Mouse (Mus musculus): ENCODE data around the gene Gstp2.
A peak's percentile ranks its signal among the peaks of the same experiment; 100 is the strongest.

The Gstp2 gene

DNA sequence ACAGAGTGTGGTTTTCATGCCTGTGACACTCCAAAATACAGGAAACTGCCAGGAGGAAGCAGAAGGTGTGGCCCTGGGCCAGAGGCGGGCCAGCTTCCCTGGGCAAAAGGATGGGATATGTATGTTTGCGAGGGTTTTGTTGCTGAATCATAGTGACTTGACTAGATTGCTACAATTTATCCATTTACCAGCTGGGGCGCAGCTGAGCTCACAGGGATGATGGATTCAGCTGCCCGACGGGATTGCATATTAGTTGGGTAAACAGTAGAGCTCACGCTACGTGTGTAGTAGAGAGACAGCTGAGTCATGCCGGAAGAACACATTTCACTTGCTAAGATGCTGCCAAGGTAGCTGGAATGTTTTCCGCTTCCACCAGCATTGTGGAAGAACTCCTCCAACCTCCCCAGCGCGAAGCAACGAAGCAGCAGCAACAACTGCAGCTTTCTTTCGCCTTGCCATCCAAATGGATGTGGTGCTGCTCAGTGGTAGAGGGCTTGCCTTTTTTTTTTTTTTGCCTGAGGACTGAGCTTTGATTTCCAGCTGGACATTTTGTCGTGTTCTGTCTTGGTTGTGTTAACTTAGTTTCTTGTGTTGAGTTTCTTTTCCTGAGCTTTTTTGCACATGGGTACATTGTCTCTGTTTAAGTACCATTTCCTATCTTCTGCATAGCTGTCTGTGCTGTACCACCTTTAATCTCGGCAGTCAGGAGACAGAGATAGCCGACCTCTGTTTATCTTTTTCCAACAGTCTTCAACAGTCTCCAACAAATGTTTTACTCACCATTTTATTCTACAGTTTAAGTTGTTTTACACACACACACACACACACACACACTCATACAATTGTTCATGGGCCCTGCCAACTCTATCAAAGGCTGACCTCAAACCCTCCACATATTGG is at the start of gene Gstp2:
TSS of gene Gstp2 (minus strand) at position 58 of the 900 bp plus-strand sequence.
- DNase-seq (ENCODE audit: low spot score), result peak; percentile 74

DNA sequence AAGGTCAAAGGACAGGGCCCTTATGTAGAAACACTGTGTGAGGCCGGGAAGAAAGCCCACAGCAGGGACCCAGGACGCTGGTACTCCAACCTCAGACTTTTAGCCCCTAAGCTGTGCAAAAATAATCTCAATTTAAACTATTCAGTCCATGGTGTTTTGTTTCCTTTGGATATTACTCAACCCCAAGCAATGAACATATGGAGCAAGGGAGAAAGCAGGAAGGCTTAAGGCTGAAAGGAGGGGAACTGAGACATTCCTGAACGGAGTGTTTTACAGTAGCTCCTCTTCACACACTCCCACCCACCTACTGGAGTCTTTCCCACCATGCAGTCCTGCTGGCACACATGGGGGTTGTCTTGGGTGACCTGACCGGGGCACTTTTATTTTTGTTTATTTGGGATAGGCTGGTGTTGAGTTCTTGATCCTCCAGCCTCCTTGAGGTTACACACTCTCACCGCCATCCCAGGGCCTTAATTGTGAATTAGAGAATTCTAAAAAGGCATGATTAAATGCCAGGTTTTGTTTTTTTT is 49.0 kb upstream of the Gstp2 start:
- no peak for DNase-seq (ENCODE audit: low spot score)

DNA sequence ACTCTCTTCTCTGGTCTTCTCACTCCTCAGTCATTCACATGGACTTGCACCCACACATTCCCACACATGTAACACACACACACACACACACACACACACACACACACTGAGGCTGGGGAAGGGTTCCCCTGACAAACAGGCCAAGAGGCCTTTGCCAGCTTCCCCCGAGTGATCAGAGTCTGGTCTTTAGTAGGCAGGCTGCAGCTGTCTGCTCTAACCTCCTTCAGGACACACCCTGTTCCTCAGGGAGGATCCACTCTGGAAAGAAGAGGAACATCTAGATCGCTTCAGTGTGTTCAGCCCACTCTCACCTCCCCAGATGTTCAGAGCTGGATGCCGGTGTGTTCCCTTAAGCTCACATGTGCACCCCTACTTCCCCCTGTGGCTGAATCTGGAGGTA is 48.5 kb upstream of the Gstp2 start:
- DNase-seq (ENCODE audit: low spot score), result no peak

DNA sequence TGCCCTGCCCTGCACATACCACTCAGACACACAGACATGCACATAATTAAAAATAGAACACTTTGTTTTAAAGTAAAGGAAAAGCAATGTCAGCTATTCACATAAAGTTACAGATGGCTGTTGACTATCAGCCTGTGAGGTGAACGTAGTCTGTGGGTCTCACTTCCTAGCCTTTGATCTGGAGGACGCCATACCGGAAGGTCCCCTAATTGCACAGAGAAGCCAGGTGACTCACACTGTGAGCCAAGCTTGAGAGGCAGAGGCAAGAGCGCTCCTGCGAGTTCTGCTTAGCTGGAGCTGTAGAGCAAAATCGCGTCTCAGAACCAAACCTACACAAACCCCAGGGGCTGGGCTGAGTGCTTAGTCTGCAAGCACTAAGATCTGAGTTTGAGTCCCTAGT is 47.9 kb upstream of the Gstp2 start:
- DNase-seq (ENCODE audit: low spot score), result no peak

DNA sequence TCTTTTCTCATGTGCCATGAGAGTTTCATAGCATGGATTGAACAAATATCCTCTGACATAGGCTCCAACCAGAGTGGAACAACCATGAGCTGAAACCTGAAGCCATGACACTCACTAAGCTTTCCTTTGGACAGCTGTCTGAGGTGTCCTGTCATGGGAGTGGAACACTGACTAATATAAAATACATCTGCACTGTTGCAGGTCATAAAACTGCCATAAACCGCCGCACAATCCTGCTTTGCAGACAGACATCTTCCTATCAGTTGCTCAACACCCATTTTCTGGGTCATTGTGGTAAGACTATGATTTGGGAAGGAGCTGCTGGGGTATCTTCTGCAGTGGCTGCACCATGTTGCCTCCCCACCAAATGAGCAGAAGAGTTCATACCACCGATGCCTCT is 46.9 kb upstream of the Gstp2 start:
- no peak for DNase-seq (ENCODE audit: low spot score)

DNA sequence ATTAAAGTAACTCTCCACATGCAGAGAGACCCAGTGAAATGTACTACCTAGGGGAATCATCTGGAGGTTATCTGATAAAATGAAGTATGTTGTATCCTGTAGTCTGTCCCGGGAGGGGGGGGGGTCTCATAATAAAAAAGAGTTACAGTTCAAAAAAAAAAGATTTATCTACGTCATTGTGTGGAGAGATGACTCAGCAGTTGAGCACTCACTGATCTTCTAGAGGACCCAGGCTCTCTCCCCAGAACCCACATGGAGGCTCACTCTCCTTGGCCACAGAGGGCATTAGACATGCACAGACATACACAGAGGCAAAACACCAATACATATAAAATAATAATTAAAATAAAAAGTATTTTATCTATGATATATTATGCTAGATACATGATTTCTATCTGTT is 45.6 kb upstream of the Gstp2 start:
- no peak for DNase-seq (ENCODE audit: low spot score)

DNA sequence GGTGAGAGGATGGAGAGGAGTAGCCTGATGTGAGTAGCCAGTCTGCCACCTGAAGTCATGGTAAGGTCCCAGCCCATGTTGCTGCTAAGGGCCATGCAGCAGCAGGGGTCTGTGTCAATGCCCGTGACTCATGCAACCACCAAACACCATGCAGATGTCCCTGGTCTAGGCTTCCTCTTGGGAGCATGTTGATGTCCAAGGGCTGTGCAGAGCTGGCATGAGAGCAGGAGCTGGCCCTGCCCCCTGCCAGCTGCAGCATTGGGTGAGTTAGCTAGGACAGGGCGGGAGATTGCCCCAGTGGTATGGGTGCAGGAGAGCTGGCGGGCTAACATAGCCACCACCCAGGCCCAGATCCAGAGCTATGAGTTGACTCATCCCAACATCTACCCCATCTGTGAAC is 44.6 kb upstream of the Gstp2 start:
- DNase-seq (ENCODE audit: low spot score), result no peak

DNA sequence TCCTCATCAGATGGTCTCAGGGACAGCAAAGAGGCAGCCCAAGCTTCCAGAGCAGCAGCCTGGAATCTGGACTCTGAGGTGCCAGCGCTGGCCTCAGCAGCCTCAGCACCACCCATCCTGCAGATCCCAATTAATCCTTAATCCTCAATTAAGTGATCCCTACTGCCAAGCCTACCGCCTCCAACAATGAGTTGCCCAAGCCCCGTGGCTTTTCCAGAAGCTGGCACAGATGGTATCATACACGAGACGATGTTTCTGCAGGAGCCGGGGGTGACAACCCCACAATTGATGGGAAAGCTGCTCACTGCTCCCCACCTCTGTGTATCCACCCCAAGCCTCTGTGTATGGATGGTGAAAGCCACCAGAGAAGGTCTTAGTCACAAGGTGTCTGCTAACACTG is 43.3 kb upstream of the Gstp2 start:
- no peak for DNase-seq (ENCODE audit: low spot score)

DNA sequence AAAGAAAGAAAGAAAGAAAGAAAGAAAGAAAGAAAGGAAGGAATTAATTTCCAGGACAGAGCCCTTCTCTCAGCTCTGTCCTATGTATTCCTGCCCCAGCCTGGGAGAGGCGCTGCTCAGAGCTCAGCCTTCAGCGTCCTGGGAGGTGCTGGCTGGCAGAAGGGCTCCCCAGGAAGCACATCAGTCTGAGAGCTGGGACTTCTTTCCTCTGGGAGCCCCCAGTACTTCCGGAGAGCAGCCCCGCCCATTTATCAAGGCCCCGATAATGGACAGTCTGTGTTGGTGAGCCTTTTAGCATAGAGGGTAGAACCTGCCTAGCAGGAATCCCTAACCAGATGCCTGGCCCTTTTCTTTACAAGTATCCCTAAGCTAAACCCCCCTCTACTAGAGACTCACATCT is 42.3 kb upstream of the Gstp2 start:
- no peak for DNase-seq (ENCODE audit: low spot score)

DNA sequence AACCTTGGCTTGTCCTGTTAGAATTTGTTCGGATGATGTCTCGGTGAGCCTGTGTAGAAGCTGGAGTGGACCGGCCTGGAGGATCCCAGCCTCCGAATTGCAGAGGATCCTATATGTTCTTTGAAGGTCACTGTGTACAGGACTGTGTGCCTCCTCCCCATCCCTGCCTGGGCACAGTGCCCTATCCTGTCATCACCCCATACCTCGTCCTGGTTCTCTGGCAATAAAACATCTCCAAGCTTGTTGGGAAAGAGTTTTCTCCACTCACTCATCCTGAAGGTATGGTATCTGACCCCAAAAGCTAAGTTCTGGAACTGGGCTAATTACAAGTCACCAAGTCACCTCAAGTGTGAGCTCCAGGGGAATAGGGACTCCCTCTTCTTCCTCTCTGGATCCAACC is 41.3 kb upstream of the Gstp2 start:
- DNase-seq (ENCODE audit: low spot score), result no peak

DNA sequence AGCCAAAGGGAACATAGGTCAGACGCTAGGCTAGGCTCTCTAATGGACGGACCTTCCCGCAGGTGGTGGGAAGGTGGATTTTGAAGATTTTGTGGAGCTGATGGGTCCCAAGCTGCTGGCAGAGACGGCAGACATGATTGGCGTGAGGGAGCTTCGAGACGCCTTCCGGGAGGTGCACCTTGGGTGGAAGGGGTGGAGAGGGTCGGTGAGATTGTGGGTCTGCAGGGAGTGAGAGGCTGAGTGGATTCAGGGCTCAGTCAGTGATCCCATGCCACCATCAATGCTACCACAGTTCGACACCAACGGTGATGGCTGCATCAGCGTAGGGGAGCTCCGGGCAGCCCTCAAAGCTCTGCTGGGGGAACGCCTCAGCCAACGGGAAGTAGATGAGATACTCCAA is 40.3 kb upstream of the Gstp2 start:
- DNase-seq (ENCODE audit: low spot score), result no peak

DNA sequence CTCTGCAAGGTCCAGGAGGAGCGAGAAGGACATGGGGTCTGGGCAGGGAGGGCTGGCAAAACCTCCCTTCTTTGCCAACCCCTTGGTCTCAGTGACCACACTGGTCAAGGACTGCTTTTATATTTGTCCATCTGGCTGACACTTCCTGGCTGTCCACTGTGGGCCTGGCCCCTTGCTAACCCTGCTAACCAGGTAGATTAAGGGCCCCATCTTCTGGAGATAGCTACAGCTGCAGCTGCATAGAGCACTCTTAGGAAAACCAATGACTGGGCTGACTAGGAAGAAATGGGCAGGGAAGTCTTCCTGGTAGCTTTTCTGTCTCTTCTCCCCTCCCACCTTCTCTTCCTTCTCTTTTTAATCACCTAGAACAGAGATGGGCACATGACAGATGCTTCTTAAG is 39.2 kb upstream of the Gstp2 start:
- no peak for DNase-seq (ENCODE audit: low spot score)

DNA sequence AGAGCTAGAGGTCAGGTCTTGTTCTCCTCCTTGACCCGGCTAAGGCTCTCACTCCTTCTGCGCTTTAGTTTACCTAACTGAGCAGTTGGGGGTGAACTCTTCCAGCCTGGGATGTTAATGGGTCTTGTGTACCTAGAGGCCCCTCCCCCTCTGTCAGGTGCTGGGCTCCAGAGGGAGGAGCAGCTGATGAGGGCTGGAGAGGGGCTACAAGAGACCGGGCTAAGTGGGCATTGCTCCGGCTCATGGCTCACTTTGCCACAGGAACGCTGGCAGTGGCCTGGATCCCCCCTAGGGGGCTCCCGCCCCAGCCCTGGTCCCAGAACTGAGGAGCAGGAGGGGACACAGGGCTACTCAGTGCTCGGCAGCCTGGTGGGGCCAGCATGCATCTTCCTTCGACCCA is 38.0 kb upstream of the Gstp2 start:
- DNase-seq (ENCODE audit: low spot score), result peak; percentile 39

DNA sequence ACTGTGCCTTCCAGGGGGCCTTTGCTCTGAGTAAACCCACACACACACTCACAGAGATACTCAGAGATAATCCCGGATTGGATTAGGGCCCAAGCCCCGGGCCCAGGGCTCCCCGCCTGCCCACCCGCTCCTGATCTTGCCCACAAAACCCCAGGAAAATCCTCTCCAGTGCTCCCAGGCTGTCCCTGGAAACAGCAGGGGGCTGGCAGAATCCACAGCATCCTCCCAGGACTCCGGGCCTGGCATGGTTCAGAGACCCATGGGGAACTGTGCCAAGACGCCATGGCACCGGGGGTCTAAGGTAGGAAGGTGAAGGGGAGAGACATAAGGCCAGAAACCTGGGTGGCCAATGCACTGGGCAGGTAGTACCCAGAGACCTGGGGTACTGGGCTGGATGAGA is 37.5 kb upstream of the Gstp2 start:
- DNase-seq (ENCODE audit: low spot score), result no peak

DNA sequence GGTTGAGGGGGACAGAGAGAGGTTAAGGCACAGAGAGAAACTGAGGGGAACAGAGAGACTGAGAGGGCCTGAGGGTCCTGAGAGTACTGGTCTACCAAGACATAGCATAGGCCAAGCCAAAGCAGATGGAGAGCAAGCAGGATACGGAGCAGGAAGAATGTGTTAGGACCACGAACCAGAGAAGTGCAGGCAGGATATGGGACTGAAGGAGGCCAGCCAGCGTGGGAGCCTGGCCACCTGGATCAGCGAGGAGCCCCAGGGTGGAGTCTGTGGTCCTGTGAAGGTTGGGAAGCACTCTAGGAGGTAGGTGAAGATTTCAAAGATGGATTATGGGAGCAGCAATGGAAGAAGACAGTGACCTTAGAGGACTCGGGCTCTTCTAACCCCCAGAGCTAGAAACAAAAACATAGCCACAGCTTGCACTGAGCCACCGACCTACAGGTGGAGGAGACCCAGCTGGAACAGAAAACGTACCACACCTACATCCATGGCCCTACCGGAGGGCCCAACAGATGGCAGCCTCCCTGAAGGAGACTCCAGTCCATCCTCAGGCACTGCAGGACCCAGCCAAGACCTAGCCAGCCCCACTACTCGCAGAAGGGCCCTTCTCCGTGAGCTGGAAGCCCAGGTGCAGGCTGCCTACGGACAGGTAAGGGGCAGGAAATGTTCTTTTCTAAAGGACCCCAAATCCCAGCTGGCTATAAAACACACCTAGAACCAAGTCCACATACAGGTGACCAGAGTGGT is 36.6 kb upstream of the Gstp2 start:
- DNase-seq (ENCODE audit: low spot score), result no peak

DNA sequence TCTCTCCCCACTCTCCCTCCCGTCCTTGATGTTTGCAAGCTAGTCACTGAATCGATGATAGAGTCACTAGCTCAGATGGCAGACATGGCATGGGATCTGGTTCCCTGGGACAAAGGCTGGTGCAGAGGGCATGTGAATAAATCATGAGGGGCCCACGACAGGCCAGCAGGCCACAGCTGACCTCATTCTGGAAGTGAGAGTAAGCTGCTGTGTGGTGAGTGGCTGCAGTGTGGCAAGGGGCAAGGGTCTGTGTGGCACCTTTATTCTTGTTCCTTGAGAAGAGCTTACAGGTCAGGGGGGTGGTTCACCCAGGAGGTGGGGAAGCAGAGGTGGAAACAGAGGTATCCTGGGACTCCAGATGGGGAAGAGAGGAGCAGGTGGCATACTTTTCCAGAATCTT is 35.6 kb upstream of the Gstp2 start, which contains the start of gene Cabp2:
TSS of gene Cabp2 (plus strand) at position 185 of the 400 bp plus-strand sequence.
- DNase-seq (ENCODE audit: low spot score), result peak; percentile 24

DNA sequence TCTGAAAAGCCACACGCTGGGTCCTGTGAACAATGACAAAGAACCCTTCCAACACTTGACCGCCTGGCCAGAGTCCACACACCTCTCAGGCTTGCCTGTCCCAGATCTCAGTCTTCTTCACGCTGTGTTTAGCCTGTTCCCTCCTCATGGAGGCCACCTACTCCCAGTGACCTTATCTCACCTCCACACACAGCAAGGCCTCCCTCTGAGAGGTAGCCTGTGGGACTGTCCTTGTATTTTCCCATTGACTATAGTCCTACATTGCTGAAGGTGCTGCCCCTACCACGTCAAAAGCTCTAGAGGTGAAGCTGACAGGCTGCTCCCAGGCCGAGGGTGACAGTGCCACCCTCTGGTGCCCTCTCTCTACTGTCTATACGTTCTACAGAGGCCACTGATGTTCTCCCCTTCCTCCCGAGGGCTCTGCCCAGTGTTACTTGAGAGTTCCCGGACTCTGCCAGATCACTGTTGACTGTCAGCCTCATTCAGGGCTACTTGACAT is 34.7 kb upstream of the Gstp2 start:
- DNase-seq (ENCODE audit: low spot score), result no peak

DNA sequence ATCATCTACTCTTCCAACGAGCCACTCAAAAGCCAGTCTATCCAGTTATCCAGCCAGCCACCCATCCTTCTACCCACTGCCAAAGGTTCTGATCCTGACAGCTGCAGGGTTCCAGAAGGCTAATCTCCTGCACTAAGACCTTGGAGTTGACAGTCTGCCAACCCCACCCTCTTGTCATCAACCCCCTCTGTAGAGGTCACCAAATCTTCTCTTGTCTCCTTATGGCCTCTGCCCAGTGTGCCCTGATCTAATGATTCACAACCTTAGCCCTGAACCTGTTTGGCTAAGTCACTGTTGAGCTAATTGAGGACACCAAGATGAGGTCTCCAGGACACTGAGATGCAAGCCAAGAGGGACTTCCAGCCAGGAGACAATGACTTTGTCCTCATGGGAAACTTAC is 33.8 kb upstream of the Gstp2 start:
- no peak for DNase-seq (ENCODE audit: low spot score)

DNA sequence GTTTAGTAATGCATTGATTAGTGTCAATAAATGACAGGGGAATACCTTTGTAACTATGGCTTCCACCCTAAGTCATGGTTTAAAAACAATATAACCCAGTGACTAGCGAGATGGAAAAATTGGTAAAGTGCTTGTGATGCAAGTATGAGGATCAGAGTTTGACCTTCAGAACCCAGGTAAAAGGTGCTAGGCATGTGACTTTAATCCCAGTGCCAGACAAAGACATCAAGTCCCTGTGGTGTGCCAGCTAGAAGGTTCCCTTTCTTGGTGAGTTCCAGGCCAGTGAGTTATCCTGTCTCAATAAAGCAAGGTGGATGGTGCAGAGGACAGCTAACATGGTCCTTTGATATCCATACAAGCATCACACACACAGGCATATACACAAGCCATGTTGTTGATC is 29.7 kb upstream of the Gstp2 start:
- no peak for DNase-seq (ENCODE audit: low spot score)

DNA sequence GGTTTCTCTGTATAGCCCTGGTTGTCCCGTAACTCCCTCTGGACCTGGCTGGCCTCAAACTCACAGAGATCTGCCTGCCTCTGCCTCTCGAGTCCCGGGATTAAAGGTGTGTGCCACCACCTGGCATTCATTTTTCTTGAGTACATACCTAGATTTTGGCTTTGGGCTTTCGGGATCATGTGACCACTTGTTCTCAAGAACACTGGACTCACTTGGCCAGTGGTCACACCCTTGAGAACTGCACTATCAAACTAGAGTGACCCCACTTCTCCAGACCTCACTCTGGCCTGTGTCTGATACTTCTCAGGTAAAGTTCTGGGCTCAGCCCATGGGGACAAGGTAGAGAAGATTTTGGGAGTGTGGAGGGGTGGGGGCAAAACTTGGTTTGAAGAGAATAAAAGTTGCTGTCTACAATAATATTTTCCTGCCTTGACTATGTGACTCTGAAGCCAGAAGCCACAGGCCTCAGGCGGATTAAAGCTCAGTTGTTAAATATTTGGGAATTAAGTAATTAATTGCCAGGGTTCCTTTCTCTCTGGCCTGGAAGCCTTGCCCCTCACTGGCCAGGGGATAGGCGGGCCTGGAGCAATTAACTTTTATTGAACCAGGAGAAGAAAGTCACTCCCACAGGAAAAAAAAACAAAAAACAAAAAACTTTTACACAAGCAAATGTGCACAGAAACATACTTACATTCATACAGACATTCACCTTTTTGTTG is 27.0 kb upstream of the Gstp2 start:
- no peak for DNase-seq (ENCODE audit: low spot score)

DNA sequence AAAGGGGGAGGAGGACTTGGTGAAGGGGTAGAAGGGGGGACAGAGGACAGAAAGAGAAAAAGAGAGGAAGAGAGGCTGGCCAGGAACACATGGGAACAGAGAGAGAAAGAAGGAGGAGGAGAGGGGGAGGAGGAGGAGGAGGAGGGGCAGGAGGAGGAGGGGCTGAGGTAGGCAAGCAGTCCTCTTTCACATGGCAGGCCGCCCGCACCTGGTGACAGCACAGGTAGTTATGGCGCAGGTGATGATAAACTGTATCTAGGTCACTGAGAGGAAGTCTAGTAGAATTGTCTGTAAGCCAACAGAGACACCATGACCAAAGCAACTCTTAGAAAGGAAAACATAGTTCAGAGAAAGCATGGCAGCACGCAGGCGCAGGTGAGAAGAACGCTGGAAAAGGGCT is 25.6 kb upstream of the Gstp2 start:
- DNase-seq (ENCODE audit: low spot score), result no peak

DNA sequence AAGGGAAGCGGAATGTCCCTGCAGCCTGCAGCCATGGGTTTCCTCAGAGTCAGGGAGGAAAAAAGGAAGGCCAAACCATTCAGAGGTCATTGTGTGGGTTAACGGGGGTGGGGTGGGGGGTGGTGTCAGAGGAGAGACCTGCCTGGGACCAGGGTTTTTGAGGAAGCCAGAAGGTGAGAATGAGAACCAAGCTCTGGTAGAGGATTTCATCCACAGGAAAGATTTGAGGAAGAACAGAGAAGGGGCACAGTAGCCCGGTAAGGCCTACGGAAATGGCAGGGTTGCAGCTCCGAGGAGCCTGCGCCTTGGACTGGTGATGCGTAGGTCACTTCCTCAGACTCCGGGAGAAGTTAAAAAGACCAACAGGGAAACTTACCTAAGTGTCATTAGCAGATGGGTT is 24.9 kb upstream of the Gstp2 start:
- DNase-seq (ENCODE audit: low spot score), result no peak
